Mouse (Mus musculus) thymus, postnatal 14 days (tissue): ENCODE measurements around the gene Gabbr2.

ENCODE experiments used
- DNase-seq: peaks from one replicate; pipeline ENCODE4 v3.0.0; 2021

Gene Gabbr2

GRCm38 (mm10) chr4:46696467-46696866, 295.2 kb downstream of the Gabbr2 start:
- DNase-seq: no peak

- DNase-seq: no peak
Observed at GRCm38 (mm10) chr4:46690565-46690964, 301.1 kb downstream of the Gabbr2 start.

- no peak for DNase-seq
Observed at GRCm38 (mm10) chr4:46690023-46690420, 301.7 kb downstream of the Gabbr2 start.

DNA sequence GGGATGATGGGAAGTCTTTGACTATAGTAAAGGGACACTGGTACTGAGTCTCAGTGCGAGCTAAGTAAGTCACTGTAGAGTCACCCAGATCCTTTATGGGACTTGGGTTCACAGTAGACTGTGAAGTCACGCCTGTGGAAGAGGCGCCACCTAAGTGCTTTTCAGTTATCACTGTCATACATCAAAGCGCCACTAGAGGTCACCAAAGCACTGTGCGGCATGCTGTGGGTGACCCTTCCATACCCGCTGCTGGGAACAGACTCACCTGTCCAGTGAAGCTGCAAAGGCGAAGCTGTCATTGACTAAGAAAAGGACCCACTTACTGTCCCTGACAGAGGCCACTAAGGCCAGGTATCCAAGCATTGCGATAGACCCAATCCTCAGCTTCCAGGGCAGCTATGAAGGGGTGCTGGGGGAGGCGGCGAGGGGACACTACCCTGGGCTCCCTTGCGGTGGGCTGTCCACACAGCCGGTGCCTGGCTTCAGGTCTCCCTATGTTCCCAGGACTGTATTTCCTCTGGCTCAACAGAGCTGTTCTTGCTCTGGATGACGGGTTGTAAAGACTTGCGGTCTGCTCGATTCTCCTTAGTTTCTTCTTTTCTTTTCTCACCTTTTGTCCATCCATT, 302.2 kb downstream of the Gabbr2 start:
- peak; percentile 77 for DNase-seq

GRCm38 (mm10) chr4:46688213-46688832, 303.4 kb downstream of the Gabbr2 start:
- DNase-seq: no peak

GRCm38 (mm10) chr4:46684160-46684559, 307.5 kb downstream of the Gabbr2 start:
- DNase-seq: no peak

- no peak for DNase-seq
Observed at GRCm38 (mm10) chr4:46676646-46677045, 315.0 kb downstream of the Gabbr2 start.

GRCm38 (mm10) chr4:46675992-46676391, 315.7 kb downstream of the Gabbr2 start:
- no peak for DNase-seq

GRCm38 (mm10) chr4:46675272-46675785, 316.3 kb downstream of the Gabbr2 start:
- no peak for DNase-seq

GRCm38 (mm10) chr4:46668620-46669019, 323.1 kb downstream of the Gabbr2 start:
- DNase-seq: no peak

DNA sequence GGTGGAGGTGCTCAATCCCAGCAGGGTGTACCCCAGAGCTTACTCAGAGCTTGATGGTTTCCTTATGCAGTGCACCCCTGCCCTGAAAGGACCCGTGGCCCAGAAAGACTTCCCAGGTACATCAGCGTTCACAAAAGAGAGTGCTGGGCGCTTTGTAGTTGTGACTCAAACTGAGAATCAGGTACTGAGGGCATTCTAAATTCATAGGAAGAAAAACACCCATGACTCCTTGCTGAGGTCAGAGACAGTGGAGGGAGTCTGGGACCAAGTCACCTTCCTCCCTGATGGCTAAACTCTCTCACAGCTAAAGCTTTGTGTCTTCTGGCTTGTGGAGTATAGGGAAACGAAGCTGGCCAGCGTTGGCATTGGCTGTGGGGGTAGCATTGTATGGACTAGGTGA, 325.3 kb downstream of the Gabbr2 start:
- no peak for DNase-seq

GRCm38 (mm10) chr4:46665371-46665774, 326.3 kb downstream of the Gabbr2 start:
- DNase-seq: peak; percentile 62

DNA sequence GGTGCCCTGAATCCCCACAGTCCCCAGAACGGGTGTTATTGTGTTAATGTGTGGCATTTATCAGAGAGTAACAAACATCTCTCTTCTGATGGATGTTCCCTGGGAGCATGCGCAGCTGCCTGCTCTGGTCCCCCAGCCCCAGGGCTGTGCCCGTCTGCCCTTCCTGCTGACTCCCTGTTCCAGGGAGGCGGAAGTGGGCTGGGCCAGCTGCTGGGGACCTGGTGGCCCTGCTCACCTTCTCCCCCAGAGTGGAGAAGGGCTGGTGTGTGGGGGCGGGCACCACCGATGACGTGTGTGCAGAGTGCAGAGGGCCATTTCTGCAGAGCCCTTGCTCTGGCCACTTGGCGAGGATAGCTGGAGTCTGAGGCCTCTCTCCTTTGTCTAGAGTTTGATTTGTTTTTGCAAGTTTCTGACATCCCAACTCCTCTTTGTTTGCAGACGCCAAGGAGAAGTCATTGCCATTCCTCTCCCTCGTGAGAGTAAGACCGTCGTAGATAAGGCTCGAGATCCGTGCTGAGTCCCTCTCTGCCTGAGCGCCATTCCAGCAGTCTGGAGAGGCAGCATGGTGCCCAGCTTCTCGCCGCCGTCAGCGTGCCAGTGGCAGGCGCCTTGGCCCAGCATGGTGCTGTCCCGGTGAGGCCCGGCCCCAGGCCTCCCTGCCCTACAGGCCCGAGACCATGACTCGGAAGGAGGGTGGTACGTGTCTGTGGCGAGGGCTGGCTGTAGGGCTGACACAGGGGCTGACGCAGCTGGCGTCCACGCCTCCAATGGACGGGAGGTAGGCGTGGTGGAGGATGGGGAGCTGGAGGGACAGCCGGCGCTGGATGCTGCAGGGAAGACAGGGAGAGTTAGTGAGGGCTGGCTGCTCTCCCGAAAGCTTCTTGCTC, 327.3 kb downstream of the Gabbr2 start:
- DNase-seq: peak; percentile 30

- no peak for DNase-seq
Observed at GRCm38 (mm10) chr4:46661433-46661832, 330.2 kb downstream of the Gabbr2 start.

DNA sequence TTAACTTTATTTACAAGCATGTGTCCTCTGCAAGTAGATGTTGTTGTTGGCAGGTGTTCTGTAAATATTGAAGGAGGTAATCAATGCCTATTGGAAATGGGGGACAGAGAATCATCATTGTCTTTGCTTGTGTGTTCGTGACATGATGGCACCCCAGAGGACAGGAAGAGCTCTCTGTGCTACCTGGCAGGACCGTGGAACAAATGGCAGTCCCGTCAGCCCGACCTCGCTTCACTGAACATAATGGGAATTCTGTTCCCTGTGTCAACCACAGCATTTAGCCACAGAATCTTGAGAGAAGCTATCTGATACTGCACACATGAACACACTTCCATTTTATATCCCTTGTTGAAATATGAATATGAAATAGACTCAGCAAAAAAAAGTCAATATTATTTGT, 332.7 kb downstream of the Gabbr2 start:
- no peak for DNase-seq

- peak; percentile 82 for DNase-seq
Observed at GRCm38 (mm10) chr4:46657116-46657515, 334.6 kb downstream of the Gabbr2 start.

DNA sequence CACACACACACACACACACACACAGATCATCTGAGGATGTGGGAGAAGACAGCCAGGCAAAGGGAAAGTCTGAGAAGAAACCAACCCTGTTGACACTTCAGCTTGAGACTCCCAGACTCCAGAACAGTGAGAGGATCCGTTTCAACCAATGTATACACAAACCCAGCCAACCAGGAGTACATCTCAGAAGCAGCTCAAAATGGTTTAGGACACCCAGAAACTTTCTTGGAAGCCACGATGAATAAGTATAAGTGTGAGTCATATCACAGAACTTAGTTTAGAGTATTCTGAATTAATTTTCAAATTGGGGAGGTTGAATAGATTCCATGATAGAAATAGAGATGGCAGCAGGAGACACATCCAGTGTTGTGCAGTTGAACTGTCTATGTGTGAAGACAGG, 335.7 kb downstream of the Gabbr2 start:
- no peak for DNase-seq

DNA sequence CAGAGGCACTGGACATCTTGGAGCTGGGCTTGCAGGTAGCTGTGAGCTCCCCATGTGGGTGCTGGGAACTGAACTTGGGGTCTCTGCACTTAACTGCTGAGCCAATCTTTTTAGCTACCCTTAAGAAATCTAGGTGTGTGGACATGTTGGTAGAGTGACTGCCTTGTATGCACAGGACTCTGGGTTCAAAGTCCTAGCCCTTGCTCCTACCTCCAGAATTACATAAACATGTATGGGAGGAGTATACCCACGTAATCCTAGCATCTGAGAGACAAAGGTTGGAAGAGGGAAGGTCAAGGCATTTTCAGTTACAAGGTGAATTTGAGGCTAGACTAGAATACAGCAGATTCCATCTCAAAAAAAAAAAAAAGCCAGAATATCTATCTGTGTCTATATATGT, 336.4 kb downstream of the Gabbr2 start:
- no peak for DNase-seq

DNA sequence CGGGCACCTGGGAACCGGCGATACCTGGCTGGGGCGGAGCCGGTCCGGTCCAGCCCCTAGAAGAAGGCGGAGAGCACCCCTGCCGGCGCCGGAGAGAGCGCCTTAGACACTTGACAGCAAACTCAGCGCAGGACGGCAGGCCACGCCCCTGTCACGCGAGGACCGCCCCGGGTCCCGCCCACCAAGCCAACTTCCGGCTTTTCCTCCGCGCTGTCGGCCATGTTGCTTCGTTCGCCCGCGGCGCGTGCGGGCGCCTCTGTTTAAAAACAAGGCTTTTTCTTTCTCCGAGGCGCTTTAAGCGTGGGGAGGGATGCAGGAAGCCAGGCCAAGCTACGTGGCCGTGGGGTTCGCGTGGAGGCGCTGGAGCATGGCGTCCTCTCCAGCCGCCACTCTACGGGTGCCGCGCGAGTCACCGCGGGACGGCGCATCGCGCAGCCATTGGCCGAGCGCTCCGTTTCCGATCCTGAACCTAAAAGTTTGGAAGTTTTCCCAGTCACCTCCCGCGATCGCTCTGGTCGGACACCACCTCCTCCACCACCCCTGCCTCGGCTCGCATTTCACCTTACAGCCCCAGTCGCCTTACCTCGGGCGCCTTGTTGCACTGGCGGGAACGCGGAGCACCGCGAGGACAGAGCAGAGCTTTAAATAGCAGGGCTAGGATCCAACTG, 341.5 kb downstream of the Gabbr2 start, which contains the start of gene Tbc1d2:
Gene Tbc1d2, minus strand, starts transcription at position 124 of the 668 bp plus-strand sequence.
- peak; percentile 96 for DNase-seq

GRCm38 (mm10) chr4:46649161-46649560, 342.5 kb downstream of the Gabbr2 start:
- DNase-seq: no peak

DNA sequence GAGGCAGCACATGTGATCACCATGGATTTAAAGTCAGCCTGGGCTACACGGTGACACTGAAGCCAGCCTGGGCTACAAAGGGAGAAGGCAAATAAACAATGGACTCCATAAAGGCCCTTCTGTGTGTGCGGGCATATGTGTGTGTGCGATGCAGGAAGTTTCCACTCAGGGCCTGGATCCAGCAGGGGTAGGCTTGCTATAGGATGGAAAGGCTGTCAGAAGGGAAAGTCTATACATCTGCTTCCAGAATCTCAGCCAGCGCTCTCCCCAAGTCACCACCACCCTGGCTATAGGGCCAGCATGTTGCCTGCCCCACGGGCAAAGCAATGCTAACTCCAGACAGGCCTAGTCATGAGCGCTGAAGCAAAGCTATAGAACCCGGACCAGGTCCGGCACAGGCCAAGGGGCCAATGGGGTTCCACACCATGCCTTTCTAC, 348.0 kb downstream of the Gabbr2 start:
- DNase-seq: no peak

- DNase-seq: no peak
Observed at GRCm38 (mm10) chr4:46642924-46643675, 348.6 kb downstream of the Gabbr2 start.
